Mouse (Mus musculus) midbrain, embryonic 15.5 days (tissue): Measurements from ENCODE around the gene Slc36a4. TPM values are rescaled to one million over a fixed set of nuclear protein-coding genes. Genes with fewer than 3 reads are reported as not detected.
A peak's percentile ranks its signal among the peaks of the same experiment; 100 is the strongest.

Experiments
- ATAC-seq: fragments of 200-750 bp; cut with Nextera tagmentation; replicated peaks from 2 replicates; pipeline ENCODE4 v1.8.0; 2017; ENCODE audit warnings: moderate TSS enrichment
- H3K27ac ChIP-seq: fragments of 300-500 bp; sonication (generic); 2 replicates; pipeline ENCODE4 v1.5.1; 2015; ENCODE audit warnings: mild to moderate bottlenecking, inconsistent platforms
- H3K27me3 ChIP-seq: fragments of 300-500 bp; sonication (generic); replicated peaks from 2 replicates; pipeline ENCODE4 v1.6.1; 2015; ENCODE audit warnings: inconsistent platforms
- H3K36me3 ChIP-seq: fragments of 300-500 bp; sonication (generic); replicated peaks from 2 replicates; pipeline ENCODE4 v1.6.1; 2015; ENCODE audit warnings: inconsistent platforms
- H3K4me1 ChIP-seq: fragments of 300-500 bp; sonication (generic); 2 replicates; pipeline ENCODE4 v1.6.1; 2015; ENCODE audit warnings: inconsistent platforms
- H3K4me2 ChIP-seq: fragments of 300-500 bp; sonication (generic); 2 replicates; pipeline ENCODE4 v1.6.1; 2015; ENCODE audit warnings: inconsistent platforms, mild to moderate bottlenecking, moderate library complexity
- H3K4me3 ChIP-seq: fragments of 300-500 bp; sonication (generic); 2 replicates; pipeline ENCODE4 v1.5.1; 2015; ENCODE audit warnings: mild to moderate bottlenecking, inconsistent platforms
- H3K9ac ChIP-seq: fragments of 300-500 bp; sonication (generic); 2 replicates; pipeline ENCODE4 v1.6.1; 2015; ENCODE audit warnings: mild to moderate bottlenecking, inconsistent platforms
- H3K9me3 ChIP-seq: fragments of 300-500 bp; sonication (generic); 2 replicates; pipeline ENCODE4 v1.6.1; 2016; ENCODE audit warnings: inconsistent platforms
- WGBS: fragments of 180-500 bp; shearing (Covaris S2); methylation state at CpG from one replicate; pipeline ENCODE4 v1.1.7; 2015; ENCODE audit warnings: mixed read lengths; 5-methylcytosine and 5-hydroxymethylcytosine counted together
- polyA plus RNA-seq: library from polyadenylated mRNA; unstranded; fragments of >200 nt; fragmentation: Nextera tagmentation; extraction: Ambion mirVana; gene quantifications from 2 replicates; pipeline ENCODE4 v1.2.1, GENCODE M21; 2015

Gene Slc36a4
- polyA plus RNA-seq, 1 experiment from 2014 or later: 33.0 TPM

DNA sequence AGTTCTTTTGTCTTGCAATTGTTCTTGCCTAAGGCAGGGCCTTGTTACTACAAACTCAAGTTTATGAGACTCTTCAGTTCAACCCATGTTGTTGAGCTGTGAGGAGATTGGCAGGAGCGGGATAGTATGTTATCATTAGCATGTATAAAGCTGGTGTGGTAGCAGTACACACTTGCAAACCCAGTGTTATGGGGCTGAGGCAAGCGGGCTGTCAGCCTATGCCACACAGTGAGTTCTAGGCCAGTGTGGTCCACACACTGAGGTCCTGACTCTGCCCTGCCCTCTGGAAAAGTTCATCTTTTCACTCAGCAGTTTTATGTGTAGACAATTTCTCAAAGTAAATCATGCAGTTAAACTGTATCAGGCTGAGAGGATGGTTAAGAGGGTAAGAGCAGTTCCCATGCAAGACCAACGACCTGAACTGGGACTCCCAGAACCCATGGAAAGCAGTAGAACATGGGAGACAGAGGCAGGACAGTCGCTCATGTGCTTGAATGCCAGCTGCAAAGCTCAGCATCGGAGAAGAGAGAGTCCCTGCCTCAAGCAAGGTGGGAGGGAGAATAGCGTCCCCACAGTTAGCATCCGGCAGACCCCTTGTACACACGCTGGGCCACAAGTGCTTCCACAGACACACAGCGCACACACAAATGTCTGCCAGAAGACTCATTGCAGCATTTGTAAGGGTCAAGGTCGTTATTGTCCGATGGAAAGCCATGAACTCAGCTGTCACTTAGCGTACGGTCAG lies 1.5 kb downstream of the Slc36a4 start:
- WGBS: 89% methylated on average over 13 of the region's 13 CpGs
- H3K36me3 ChIP-seq: no peaks in the 10 kb centered on the region
- H3K9me3 ChIP-seq: no peaks in the 10 kb centered on the region
- H3K4me3 ChIP-seq: peak overlapping the region; percentile 86; the same call in 1 of the 2 replicates
- H3K9ac ChIP-seq: no peak overlapping the region
- ATAC-seq: no peak
- peak overlapping the region; percentile 54 for H3K4me2 ChIP-seq
- H3K27me3 ChIP-seq: no peaks in the 10 kb centered on the region
- no peak overlapping the region for H3K27ac ChIP-seq
- H3K4me1 ChIP-seq: peaks cover 42% of the 10 kb centered on the region

DNA sequence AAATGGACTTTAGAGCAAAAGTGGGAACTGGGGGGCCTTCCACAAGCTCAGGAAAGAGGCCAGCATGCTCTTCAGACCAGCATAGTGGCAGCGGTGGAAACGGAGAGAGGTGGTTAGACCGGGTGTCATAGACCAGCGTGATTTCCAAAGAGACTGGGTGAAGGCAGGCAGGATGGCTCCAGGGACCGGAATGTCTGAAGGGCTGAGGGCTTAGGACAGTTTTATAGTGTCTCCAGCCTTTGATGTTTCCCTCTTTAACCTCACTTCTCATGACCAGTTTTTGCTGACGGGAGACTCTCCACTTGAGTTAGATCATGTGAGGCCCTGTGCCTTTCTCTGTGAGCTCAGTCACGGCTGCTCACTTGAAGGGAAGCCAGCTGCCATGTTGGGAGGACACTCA lies 2.1 kb downstream of the Slc36a4 start:
- no peak overlapping the region for H3K27ac ChIP-seq
- H3K4me2 ChIP-seq: peak overlapping the region; percentile 54; the same call in 1 of the 2 replicates
- H3K36me3 ChIP-seq: no peaks in the 10 kb centered on the region
- H3K27me3 ChIP-seq: no peaks in the 10 kb centered on the region
- WGBS: 90% methylated on average over 7 of the region's 7 CpGs
- no peak overlapping the region for H3K9ac ChIP-seq
- ATAC-seq: no peak
- H3K4me1 ChIP-seq: peaks cover 42% of the 10 kb centered on the region
- H3K4me3 ChIP-seq: no peak overlapping the region
- no peaks in the 10 kb centered on the region for H3K9me3 ChIP-seq

DNA sequence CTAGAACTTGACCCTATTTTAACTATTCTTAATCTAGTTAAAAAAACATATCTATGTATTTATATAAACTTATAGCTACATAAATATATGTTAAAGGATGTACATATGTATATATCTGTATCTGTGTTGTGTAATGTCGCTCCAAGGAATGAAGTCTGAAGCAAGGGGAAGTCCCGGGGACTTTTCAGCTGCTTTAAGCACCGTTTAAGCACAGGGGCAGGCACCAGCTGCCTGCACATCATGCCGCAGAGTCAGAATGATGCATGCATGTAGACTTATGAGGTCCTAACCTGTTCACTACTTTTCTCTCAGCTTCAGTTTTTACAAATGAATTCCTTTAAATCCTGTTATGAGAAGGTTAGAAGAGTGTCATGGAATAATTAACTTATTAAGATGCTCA lies 5.3 kb downstream of the Slc36a4 start:
- Histone ChIP-seq H3K36me3 (no peaks in the 10 kb centered on the region), H3K4me2 (no peak overlapping the region), H3K9ac (no peak overlapping the region), H3K9me3 (no peaks in the 10 kb centered on the region), H3K27me3 (no peaks in the 10 kb centered on the region), H3K4me3 (no peak overlapping the region), H3K4me1 (peaks cover 37% of the 10 kb centered on the region), H3K27ac (no peak overlapping the region)
- WGBS: 85% methylated on average over 4 of the region's 4 CpGs
- ATAC-seq: no peak

- no peaks in the 10 kb centered on the region for H3K36me3 ChIP-seq
- H3K9me3 ChIP-seq: no peaks in the 10 kb centered on the region
- H3K4me1 ChIP-seq: peaks cover 35% of the 10 kb centered on the region
- no peak overlapping the region for H3K4me2 ChIP-seq
- no peak for ATAC-seq
- no peak overlapping the region for H3K4me3 ChIP-seq
- H3K27me3 ChIP-seq: no peaks in the 10 kb centered on the region
- no peak overlapping the region for H3K27ac ChIP-seq
- WGBS: 83% methylated on average over 11 of the region's 11 CpGs
- H3K9ac ChIP-seq: no peak overlapping the region
Measured at GRCm38 (mm10) chr9:15715193-15715989, 5.9 kb downstream of the Slc36a4 start.

GRCm38 (mm10) chr9:15717363-15717762 lies 7.8 kb downstream of the Slc36a4 start:
- ATAC-seq: no peak
- H3K4me2 ChIP-seq: no peak overlapping the region
- no peaks in the 10 kb centered on the region for H3K27me3 ChIP-seq
- H3K4me1 ChIP-seq: peaks cover 20% of the 10 kb centered on the region
- H3K4me3 ChIP-seq: no peak overlapping the region
- H3K9me3 ChIP-seq: no peaks in the 10 kb centered on the region
- 90% methylated on average over 4 of the region's 4 CpGs for WGBS
- H3K9ac ChIP-seq: no peak overlapping the region
- H3K27ac ChIP-seq: no peak overlapping the region
- no peaks in the 10 kb centered on the region for H3K36me3 ChIP-seq

DNA sequence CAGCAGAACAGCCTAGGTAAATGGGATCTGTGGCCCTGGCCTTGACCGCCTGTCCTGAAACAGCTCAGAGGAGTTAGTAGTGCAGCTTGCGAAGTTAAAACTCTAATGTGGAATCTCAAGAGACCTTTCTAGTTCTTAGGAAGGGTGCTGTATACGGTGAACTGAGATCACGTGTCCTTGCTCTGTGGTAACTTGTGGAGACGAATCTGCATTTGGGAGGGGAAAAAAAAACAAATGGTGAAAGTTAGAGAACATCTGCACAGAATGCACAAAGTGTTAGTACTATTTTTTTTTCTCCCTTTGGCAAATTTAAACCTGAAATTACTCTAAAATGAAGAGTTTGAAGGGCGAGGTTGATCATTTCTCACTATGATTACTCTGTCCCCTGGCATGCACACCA lies 8.8 kb downstream of the Slc36a4 start:
- Histone ChIP-seq H3K27ac (no peak overlapping the region), H3K4me2 (no peak overlapping the region), H3K36me3 (peaks cover 6% of the 10 kb centered on the region; the same call in 1 of the 2 replicates), H3K4me1 (peaks cover 14% of the 10 kb centered on the region), H3K9me3 (no peaks in the 10 kb centered on the region), H3K27me3 (no peaks in the 10 kb centered on the region), H3K4me3 (no peak overlapping the region), H3K9ac (no peak overlapping the region)
- WGBS: 85% methylated on average over 6 of the region's 6 CpGs
- ATAC-seq: no peak

DNA sequence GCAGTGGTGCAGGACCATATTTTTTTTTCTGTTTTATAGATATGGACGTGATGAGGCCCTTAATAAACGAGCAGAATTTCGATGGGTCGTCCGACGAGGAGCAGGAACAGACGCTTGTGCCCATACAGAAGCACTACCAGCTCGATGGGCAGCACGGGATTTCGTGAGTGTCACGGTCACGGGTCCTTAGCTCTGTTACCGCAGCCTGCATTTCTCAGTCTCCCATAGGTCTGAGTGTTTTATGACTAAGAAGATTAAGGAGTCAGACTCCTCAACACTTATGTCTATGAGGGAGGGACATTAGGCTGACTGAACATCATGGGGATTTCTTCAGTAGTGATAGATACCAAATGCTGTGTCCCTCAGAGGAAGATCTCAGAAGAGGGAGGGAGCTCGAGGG lies 10.1 kb downstream of the Slc36a4 start:
- H3K36me3 ChIP-seq: peaks cover 15% of the 10 kb centered on the region
- H3K27ac ChIP-seq: no peak overlapping the region
- no peak overlapping the region for H3K9ac ChIP-seq
- WGBS: 89% methylated on average over 14 of the region's 14 CpGs
- no peak overlapping the region for H3K4me2 ChIP-seq
- no peak for ATAC-seq
- peaks cover 4% of the 10 kb centered on the region for H3K4me1 ChIP-seq
- no peak overlapping the region for H3K4me3 ChIP-seq
- H3K9me3 ChIP-seq: no peaks in the 10 kb centered on the region
- H3K27me3 ChIP-seq: no peaks in the 10 kb centered on the region

GRCm38 (mm10) chr9:15720556-15720955 lies 11.0 kb downstream of the Slc36a4 start:
- no peak for ATAC-seq
- no peak overlapping the region for H3K9ac ChIP-seq
- H3K4me1 ChIP-seq: peaks cover 4% of the 10 kb centered on the region
- 89% methylated on average over 8 of the region's 8 CpGs for WGBS
- H3K4me2 ChIP-seq: no peak overlapping the region
- H3K27ac ChIP-seq: no peak overlapping the region
- no peaks in the 10 kb centered on the region for H3K27me3 ChIP-seq
- H3K36me3 ChIP-seq: peaks cover 21% of the 10 kb centered on the region
- H3K9me3 ChIP-seq: no peaks in the 10 kb centered on the region
- H3K4me3 ChIP-seq: no peak overlapping the region

DNA sequence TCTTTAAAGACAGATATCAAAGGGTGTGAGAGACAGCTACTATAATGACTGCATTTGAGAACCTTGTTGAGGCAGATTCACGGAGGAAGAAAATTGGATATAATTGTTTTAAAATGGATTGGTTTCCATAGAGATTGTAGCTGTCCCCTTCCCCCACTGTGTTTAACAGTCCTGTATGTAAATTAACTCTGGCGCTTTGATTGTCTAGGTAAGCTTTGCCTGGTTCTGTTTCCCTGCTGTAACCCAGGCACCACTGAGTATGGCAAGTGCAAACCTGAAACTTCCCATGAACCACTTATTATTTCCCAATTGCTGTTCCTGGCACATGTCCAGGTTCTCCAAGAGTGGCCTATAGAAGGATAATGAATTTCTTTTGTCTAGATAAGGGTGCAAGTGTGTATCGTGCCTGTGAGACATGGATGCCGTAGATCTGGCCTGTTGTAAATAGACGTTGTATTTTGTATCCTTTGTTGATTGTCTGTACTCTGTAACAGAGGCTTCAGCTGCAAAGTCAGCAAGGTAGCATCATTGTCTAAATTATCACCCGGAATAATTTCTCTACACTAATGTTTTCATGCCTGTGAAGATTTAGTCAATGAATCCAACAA lies 11.8 kb downstream of the Slc36a4 start:
- WGBS: 43% methylated on average over 6 of the region's 6 CpGs
- Histone ChIP-seq H3K36me3 (peaks cover 21% of the 10 kb centered on the region), H3K4me1 (peaks cover 4% of the 10 kb centered on the region), H3K4me2 (no peak overlapping the region), H3K27ac (peak overlapping the region; percentile 44; the same call in 1 of the 2 replicates), H3K27me3 (no peaks in the 10 kb centered on the region), H3K9me3 (no peaks in the 10 kb centered on the region), H3K4me3 (no peak overlapping the region), H3K9ac (no peak overlapping the region)
- ATAC-seq: peak; percentile 87

DNA sequence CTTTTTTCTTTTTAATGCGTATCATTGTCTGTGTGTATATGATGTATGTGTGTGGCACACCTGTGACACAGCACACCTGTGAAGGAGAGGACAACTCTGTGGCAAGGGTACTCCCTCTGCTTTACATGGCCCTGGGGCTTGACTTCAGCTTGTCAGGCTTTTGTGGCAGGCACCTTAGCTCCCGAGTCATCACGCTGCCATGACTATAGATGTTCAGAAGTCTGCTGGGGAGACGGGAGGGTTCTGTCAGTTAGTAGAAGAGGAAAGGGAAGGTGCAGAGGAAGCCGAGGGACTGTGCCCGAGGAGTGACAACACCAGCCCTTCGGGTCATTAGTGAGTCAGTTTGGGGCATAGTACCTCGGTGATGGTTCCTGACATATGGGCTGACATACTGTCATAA lies 13.0 kb downstream of the Slc36a4 start:
- Histone ChIP-seq H3K9ac (no peak overlapping the region), H3K27me3 (no peaks in the 10 kb centered on the region), H3K4me1 (peaks cover 4% of the 10 kb centered on the region), H3K36me3 (peaks cover 31% of the 10 kb centered on the region), H3K9me3 (no peaks in the 10 kb centered on the region), H3K4me2 (no peak overlapping the region), H3K4me3 (no peak overlapping the region), H3K27ac (no peak overlapping the region)
- no peak for ATAC-seq
- 84% methylated on average over 8 of the region's 8 CpGs for WGBS

GRCm38 (mm10) chr9:15727168-15727567 lies 17.6 kb downstream of the Slc36a4 start:
- Histone ChIP-seq H3K9ac (no peak overlapping the region), H3K9me3 (no peaks in the 10 kb centered on the region), H3K4me2 (no peak overlapping the region), H3K27ac (no peak overlapping the region), H3K36me3 (peaks cover 49% of the 10 kb centered on the region), H3K27me3 (no peaks in the 10 kb centered on the region), H3K4me1 (peaks cover 3% of the 10 kb centered on the region; the same call in 1 of the 2 replicates), H3K4me3 (no peak overlapping the region)
- WGBS: 96% methylated on average over 8 of the region's 8 CpGs
- ATAC-seq: no peak
